Mouse (Mus musculus): ENCODE data around the gene Il20rb.

DNA sequence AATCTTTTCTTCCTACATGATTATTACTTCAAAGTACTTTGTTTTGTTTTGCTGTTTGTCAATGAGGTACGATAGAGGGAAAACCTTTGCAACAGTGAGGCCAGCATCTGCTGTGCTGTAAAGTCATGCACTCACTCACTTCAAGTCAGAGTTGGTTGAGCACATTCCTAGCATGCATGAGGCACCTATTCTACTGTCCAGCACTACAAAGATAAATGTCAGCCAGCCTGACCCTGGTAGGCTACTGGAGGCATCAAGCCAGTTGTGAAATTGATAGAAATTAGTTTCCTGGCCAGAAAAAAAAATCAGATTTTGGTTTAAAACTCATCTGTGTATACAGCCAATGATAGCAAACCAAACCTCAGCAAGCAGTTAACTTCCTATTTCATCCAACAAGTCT is 4.8 kb upstream of the Il20rb start:
- no peak for TF ChIP-seq CTCF (IDR thresholded peaks at IDR 0.05; ENCODE audit: borderline replicate concordance, control insufficient read depth, extremely low read depth, insufficient read depth, low read length, poor library complexity)
- no peak for TF ChIP-seq POLR2A (IDR thresholded peaks at IDR 0.05; ENCODE audit: control insufficient read depth, extremely low read depth, insufficient read depth, low read length, poor library complexity)

Measured in thymus, adult 2 months (tissue).